Mouse (Mus musculus) myocyte (in vitro differentiated cells): ENCODE results near the gene Klhl23.

ENCODE experiments used
- CEBPB ChIP-seq: IDR thresholded peaks from 2 replicates; pipeline ENCODE4 v1.6.1; 2011; ENCODE audit warnings: mild to moderate bottlenecking, moderate library complexity; ENCODE audit not compliant: poor library complexity, insufficient read depth, severe bottlenecking
- E2F4 ChIP-seq: IDR thresholded peaks from one replicate; pipeline ENCODE4 v1.6.1; 2011; ENCODE audit warnings: mild to moderate bottlenecking, control low read depth, moderate library complexity; ENCODE audit not compliant: insufficient read depth
- MAX ChIP-seq: IDR thresholded peaks from one replicate; pipeline ENCODE4 v1.6.1; 2011; ENCODE audit warnings: low read depth, mild to moderate bottlenecking, control low read depth
- MYOD1 ChIP-seq, 3 experiments: IDR thresholded peaks; one replicate each; pipeline ENCODE4 v1.6.1; 2011; ENCODE audit warnings: control low read depth in 2 of 3, low read depth in 2 of 3, mild to moderate bottlenecking in 2 of 3, moderate library complexity in 1 of 3; ENCODE audit not compliant: insufficient read length in 2 of 3, control insufficient read depth in 1 of 3
- MYOG ChIP-seq, 3 experiments: IDR thresholded peaks; one replicate each; pipeline ENCODE4 v1.6.1; 2011; ENCODE audit warnings: control low read depth in 2 of 3, low read depth in 2 of 3, mild to moderate bottlenecking in 2 of 3; ENCODE audit not compliant: insufficient read length in 2 of 3, control insufficient read depth in 1 of 3, insufficient read depth in 1 of 3
- POLR2A ChIP-seq: IDR thresholded peaks from one replicate; pipeline ENCODE4 v1.6.1; 2011; ENCODE audit warnings: low read depth, mild to moderate bottlenecking, control low read depth, moderate library complexity; ENCODE audit not compliant: insufficient read length
- REST ChIP-seq: IDR thresholded peaks from one replicate; pipeline ENCODE4 v1.6.1; 2011; ENCODE audit warnings: mild to moderate bottlenecking, control low read depth, moderate library complexity; ENCODE audit not compliant: insufficient read depth, insufficient read length
- SRF ChIP-seq: IDR thresholded peaks from one replicate; pipeline ENCODE4 v1.6.1; 2011; ENCODE audit warnings: low read depth; ENCODE audit not compliant: control insufficient read depth, insufficient read length
- TCF12 ChIP-seq: IDR thresholded peaks from one replicate; pipeline ENCODE4 v1.6.1; 2011; ENCODE audit warnings: mild to moderate bottlenecking, control low read depth; ENCODE audit not compliant: poor library complexity, insufficient read depth, severe bottlenecking
- USF1 ChIP-seq: IDR thresholded peaks from one replicate; pipeline ENCODE4 v1.6.1; 2011; ENCODE audit warnings: low read depth, mild to moderate bottlenecking, control low read depth, moderate library complexity

DNA sequence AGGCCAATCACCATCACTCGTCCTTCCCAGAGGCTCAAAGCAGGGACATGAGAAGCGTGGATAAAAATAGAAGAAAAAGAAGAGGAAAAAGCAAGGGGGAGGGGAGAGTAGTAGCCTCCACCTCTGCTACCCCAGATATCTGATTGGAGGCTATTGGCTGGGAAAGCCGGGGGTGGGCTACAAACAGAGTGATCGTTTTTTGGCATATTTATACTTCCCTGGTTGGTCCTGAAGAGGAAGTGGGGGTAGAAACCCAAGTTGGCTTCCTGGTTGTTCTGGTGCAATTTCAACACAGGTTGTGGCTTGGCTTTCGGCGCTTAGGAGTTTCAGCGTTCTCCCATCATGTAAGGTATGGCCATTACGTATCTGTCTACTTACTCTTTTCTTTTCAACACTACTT lies at the start of gene Klhl23:
- TF ChIP-seq POLR2A (no peak), MAX (no peak), USF1 (no peak), MYOG (IDR thresholded peaks at IDR 0.05; ENCODE audit: control insufficient read depth in 1 of 3, insufficient read depth in 1 of 3, insufficient read length in 2 of 3, low read depth in 2 of 3) (no peak), REST (no peak), SRF (no peak), E2F4 (no peak), MYOD1 (IDR thresholded peaks at IDR 0.05; ENCODE audit: control insufficient read depth in 1 of 3, insufficient read length in 2 of 3, low read depth in 2 of 3) (no peak), CEBPB (no peak), TCF12 (no peak)
